Mouse (Mus musculus) cerebellum, adult (tissue): ENCODE measurements around the gene Coq10b.

Experiments
- ATAC-seq: cut with Nextera tagmentation; 2 replicates; pipeline ENCODE4 v1.9.2; 2017; ENCODE audit warnings: mild to moderate bottlenecking, moderate library complexity, mixed read lengths; ENCODE audit not compliant: insufficient number of reproducible peaks, low FRiP score, low TSS enrichment

Coq10b gene

GRCm38 (mm10) chr1:55092469-55092868 lies 39.9 kb downstream of the Coq10b start:
- no peak for ATAC-seq

DNA sequence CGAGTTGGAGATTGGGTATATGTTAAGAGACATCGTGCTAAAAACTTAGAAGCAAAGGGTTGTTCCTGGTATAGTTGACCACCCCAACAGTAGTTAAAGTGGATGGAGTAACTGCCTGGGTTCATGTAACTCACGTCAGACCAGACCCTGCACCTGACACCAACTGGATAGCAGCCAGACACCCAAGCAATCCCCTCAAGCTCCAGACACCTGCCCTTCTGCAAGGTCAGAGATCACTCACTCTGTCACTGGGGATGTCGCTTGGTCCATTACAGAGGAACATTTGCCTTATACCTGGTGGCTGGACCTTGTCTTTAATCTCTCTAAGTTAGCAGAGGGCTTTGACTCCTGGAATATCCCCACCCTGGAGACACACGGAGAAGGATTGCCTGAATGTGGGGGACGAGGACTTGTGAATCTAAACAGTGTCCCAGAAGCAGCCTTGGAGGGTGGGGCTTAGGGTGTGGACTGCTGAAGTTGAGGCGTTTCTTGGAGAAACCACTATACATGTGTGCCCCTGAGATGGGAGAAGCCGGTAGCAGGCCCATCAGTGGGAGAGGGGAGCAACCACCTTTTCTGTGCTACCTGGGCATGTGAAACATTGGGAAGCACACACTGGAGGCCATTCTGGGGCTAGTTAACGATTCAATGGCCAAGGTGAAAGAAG lies 54.5 kb downstream of the Coq10b start:
- no peak for ATAC-seq

GRCm38 (mm10) chr1:55107644-55108043 lies 55.1 kb downstream of the Coq10b start:
- no peak for ATAC-seq

- no peak for ATAC-seq
Measured at GRCm38 (mm10) chr1:55108473-55108872, 55.9 kb downstream of the Coq10b start.

GRCm38 (mm10) chr1:55109066-55109766 lies 56.6 kb downstream of the Coq10b start:
- ATAC-seq = no peak
